Mouse (Mus musculus) CD8-positive naive resting alpha-beta T cell, adult 57 days (primary cell): ENCODE measurements around the gene Zcwpw1. TPM values are rescaled to one million over a fixed set of nuclear protein-coding genes. Genes with fewer than 3 reads are reported as not detected.

Experiments used
- total RNA-seq: library from RNA; stranded (reverse); gene quantifications from one replicate; pipeline ENCODE4 v1.2.4, GENCODE M21; 2023

The Zcwpw1 gene
- 26.4 TPM for total RNA-seq

DNA sequence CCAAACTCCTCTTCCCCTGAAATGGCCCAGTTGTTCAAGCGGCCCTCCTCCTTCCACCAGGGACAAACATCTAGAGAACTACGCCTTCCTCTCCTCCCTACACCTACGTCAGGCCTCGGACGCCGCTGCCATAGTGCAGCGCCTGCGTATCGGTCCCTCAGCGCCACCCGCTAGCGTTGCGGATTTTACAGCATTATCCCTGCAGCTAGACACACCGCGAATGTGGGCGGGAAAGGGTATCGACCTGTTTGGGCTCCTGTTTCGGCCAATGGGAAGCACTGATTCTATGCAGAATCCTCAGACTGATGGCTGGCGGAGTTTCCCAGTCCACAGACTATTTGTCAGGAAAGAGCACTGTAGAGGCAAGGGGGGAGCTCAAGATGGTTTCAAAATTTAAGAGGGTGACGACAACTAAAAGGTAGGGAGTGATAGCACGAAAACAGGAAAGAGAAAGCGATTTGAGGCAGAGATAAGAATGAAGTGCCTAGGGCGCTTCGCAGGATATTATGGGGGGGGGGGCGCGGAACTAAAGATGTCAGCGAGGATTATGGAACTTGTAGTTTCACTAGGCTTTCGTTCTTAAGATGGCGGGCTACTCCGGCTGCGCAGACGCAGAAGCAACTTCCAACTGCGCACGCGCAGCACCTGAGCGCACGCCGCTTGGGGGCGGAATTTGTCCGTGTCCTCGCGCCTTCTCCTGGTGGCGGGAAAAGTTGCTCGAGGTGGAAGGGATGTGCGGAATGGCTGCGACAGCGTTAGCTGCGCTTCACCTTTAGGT is at the start of gene Zcwpw1, which contains the start of gene Mepce:
TSS of gene Zcwpw1 (plus strand) at position 648 of the 778 bp plus-strand sequence.
TSS of gene Mepce (minus strand) at position 505 of the 778 bp plus-strand sequence.

DNA sequence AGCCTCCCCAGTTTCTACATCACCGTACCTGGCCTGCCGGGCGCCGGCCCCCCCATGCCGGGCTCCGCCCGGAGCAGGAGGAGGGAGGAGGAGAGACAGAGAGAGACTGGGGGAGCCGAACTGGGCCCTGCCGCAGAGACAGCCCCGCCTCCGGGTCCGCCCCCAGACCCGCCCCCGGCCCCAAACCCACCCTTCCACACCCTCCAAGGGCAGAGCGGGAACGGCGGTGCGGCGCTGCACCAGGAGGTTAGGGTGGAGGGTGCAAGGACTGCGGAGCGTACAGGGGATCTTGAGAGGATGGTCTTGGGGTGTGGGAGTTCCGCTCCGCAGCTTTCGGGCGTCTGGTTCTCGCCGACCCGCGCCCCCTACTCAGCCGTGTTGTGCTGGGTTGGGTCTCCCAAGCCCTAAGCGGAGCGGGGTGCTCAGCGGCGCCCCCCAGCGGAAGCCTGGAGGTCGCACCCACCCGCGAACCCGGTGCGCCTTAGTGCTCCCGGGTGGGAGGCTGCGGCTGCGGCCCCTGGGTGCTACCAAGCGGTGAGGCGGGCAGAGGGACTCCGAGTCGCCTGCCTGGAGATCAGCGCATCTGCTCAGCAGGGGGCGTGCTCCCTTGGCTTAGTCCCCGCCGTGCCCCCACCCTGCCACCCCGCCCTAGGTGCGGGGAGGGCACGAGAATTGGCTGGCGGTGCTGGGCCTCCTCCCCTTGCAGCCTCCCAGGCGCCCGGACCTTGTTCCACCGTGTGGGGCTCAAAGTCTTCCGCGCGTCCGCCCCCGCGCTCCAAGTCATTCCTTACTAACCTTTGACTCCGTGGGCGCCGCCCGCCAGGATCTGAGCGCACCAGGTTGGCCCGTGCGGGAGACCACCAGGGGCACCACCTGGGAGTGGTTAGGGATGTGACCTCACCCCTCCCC is 46.3 kb upstream of the Zcwpw1 start, which contains the start of gene Nyap1:
TSS of gene Nyap1 (minus strand) at position 585 of the 909 bp plus-strand sequence.

DNA sequence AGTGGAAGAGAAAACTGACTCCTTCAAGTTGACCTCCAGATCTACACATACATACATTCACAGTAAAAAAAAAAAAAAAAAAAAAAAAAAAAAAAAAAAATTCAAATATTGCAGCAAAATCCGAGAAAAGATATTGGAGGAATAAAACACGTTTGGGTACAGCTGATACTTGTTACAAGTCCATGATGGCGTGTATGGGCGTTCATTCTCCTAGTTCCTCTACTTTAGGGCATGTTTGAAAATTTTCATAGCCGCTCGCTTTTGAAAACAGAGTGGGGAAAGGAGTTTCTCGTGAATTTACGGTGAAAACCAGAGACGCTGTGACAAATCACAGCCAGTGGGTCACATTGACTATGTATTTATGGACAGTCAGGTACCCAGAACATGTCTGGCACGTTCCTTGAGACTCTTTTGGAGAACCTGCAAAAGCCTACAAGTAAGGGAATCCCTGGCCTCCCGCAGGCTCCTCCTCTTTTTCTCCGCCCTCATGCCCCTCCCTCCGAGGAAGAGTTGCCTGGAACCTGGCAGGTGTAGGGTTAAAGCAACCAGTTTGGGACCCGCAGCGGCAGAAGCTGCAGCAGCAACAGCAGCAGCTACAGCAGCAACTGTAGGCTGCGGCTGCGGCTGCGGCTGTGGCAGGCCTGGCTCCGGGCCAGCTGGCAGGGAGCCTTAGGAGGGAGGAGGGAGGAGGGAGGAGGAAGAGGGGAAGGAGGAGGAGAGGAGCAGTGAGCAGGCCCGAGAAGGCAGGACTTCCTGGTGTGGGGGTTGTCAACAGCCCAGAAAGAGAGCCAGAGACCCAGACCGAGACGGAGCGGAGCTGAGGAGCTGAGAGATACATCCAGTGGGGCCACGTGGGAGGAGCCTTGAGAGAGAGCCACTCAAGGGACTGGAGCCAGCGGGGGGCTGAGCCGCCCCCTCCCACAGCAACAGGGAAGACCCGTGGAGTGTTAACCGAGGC is 42.1 kb upstream of the Zcwpw1 start, which contains the start of gene Tsc22d4:
TSS of gene Tsc22d4 (plus strand) at position 517 of the 958 bp plus-strand sequence.

DNA sequence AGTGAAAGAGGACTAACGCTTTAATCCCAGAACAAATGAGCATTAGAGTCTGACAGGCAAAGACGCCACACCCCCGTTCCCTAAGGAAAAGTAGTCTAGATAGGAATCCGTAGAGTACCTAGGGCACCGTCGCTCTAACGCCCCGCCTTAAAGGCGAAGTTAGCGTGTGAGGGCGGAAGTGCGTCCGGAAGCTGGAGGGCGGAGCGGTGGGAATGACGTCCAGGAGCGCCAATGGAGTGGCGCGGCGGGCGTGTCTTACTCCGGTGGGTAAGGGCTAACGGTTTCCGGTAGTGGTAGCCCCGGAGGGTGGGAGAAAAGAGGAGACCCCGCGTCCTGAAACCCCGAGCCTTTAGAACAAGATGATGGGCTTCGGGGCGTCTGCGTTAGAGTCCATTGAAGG is 9.0 kb upstream of the Zcwpw1 start, which contains the start of gene Ppp1r35:
TSS of gene Ppp1r35 (plus strand) at position 215 of the 400 bp plus-strand sequence.

DNA sequence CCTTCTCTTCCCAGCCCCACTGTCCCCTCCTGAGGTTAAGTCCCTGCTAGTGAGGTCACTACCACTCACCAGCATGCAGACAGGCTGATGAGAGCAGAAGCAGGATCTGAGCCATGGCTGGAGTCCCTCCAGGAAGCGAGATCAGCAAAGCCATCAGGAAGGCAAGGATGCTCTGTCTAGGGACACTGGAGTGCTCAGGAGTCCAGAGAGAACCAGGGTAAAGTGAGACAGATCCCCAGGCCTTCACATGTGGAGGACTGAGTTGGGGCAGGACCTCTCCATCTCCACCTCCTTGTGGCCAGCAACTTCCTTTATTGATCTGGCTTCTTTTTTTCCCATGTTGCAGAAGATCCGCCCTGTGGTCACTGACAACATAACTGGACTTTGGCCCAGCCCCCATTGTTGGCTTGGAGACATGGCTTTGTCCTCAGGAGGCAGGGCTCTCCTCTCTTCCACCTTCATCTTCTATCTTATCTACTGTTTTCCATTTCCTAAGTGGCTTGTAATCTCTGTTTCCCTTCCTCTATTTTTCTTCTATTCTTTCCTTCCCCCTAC is 48.4 kb downstream of the Zcwpw1 start, which contains the start of gene Pilra:
TSS of gene Pilra (minus strand) at position 316 of the 555 bp plus-strand sequence.

DNA sequence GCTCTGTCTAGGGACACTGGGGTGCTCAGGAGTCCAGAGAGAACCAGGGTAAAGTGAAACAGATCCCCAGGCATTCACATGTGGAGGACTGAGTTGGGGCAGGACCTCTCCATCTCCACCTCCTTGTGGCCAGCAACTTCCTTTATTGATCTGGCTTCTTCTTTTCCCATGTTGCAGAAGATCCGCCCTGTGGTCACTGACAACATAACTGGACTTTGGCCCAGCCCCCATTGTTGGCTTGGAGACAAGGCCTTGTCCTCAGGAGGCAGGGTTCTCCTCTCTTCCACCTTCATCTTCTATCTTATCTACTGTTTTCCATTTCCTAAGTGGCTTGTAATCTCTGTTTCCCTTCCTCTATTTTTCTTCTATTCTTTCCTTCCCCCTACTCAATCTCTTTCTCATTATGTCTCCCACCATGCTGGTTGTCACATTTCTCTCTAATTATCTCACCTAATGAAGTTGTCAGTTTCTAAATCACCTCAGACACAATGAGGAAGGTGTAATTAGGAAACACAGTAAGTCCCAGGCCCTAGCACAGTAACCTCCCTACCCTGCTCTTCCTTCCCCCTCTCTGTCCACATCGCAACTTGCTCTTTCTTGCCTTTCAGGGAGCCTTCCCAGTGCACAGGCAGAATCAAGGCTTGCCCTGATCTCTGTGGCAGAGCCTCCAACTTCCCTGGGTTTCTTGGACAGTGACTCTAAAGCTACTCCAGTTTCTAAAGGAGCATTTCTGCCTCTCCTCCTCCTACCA is 70.5 kb downstream of the Zcwpw1 start, which contains the start of gene Pilrb1:
TSS of gene Pilrb1 (minus strand) at position 147 of the 751 bp plus-strand sequence.

DNA sequence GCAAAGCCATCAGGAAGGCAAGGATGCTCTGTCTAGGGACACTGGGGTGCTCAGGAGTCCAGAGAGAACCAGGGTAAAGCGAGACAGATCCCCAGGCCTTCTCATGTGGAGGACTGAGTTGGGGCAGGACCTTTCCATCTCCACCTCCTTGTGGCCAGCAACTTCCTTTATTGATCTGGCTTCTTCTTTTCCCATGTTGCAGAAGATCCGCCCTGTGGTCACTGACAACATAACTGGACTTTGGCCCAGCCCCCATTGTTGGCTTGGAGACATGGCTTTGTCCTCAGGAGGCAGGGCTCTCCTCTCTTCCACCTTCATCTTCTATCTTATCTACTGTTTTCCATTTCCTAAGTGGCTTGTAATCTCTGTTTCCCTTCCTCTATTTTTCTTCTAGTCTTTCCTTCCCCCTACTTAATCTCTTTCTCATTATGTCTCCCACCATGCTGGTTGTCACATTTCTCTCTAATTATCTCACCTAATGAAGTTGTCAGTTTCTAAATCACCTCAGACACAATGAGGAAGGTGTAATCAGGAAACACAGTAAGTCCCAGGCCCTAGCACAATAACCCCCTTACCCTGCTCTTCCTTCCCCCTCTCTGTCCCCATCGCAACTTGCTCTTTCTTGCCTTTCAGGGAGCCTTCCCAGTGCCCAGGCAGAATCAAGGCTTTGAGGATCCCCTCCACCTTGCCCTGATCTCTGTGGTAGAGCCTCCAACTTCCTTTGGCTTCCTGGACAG is 84.2 kb downstream of the Zcwpw1 start, which contains the start of gene Pilrb2:
TSS of gene Pilrb2 (minus strand) at position 172 of the 737 bp plus-strand sequence.

Other genes with a start within 250 kb of the Zcwpw1 start
- not detected for gene Actl6b, start 234.3 kb upstream of the Zcwpw1 start, total RNA-seq
- gene Tfr2, start 218.0 kb upstream of the Zcwpw1 start, total RNA-seq: not detected
- 24.1 TPM for gene Mospd3, start 186.7 kb upstream of the Zcwpw1 start, total RNA-seq
- gene Pcolce, start 174.0 kb upstream of the Zcwpw1 start, total RNA-seq: 1.2 TPM
- gene Fbxo24, start 158.8 kb upstream of the Zcwpw1 start, total RNA-seq: 0.34 TPM
- 171 TPM for gene Lrch4, start 158.7 kb upstream of the Zcwpw1 start, total RNA-seq
- gene Gm20605, start 158.6 kb upstream of the Zcwpw1 start, total RNA-seq: 44.2 TPM
- 81.9 TPM for gene Sap25, start 146.5 kb upstream of the Zcwpw1 start, total RNA-seq
- not detected for gene Irs3, start 142.1 kb upstream of the Zcwpw1 start, total RNA-seq
- gene Agfg2, start 103.1 kb upstream of the Zcwpw1 start, total RNA-seq: 22.2 TPM
- 1.3 TPM for gene Nyap1, start 46.2 kb upstream of the Zcwpw1 start, total RNA-seq
- gene Tsc22d4, start 42.1 kb upstream of the Zcwpw1 start, total RNA-seq: 190 TPM
- gene Ppp1r35, start 8.9 kb upstream of the Zcwpw1 start, total RNA-seq: 22.6 TPM
- 196 TPM for gene Mepce, start 143 bp upstream of the Zcwpw1 start, total RNA-seq
- gene Pilra, start 48.5 kb downstream of the Zcwpw1 start, total RNA-seq: 1.9 TPM
- 2.2 TPM for gene Pilrb1, start 70.3 kb downstream of the Zcwpw1 start, total RNA-seq
- gene Pilrb2, start 84.0 kb downstream of the Zcwpw1 start, total RNA-seq: 3.6 TPM
- gene Cyp3a13, start 133.8 kb downstream of the Zcwpw1 start, total RNA-seq: not detected
- not detected for gene Gjc3, start 175.3 kb downstream of the Zcwpw1 start, total RNA-seq
- gene Azgp1, start 193.7 kb downstream of the Zcwpw1 start, total RNA-seq: not detected
- gene Smok3a, start 233.5 kb downstream of the Zcwpw1 start, total RNA-seq: not detected
- not detected for gene Smok3b, start 233.6 kb downstream of the Zcwpw1 start, total RNA-seq